Mouse (Mus musculus): Measurements from ENCODE around the gene Shroom3. TPM values are rescaled to one million over a fixed set of nuclear protein-coding genes. Genes with fewer than 3 reads are reported as not detected.
A peak's percentile ranks its signal among the peaks of the same experiment; 100 is the strongest.

Gene Shroom3
- polyA plus RNA-seq, 1 experiment from 2014 or later = 6.4 TPM

DNA sequence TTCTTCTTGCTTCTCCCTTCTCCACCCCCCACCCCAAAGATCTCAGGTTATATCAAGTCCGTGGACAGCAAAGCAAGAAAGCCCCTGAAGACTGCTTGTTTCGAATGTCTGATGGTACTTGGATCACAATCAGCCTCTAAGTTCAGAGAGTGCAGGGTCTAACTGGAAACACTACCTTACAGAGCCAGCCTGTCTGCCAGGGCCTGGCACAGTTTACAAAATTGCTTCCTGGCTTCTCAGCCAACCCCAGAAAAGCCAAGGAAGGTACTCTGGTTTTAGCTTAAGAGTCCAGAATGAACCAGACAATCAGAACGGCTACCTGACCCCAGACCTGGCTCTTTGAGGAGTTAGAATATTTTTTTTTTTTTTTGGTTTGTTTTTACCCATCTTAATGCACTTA is 159.6 kb downstream of the Shroom3 start:
- no peaks in the 10 kb centered on the region for H3K36me3 ChIP-seq (ENCODE audit: control insufficient read depth, insufficient read depth, low read length)
- H3K4me2 ChIP-seq (ENCODE audit: low read depth, low read length) = no peak overlapping the region
- WGBS = 60% methylated on average over 3 of the region's 3 CpGs
- H3K4me3 ChIP-seq (ENCODE audit: low read length) = no peak overlapping the region
- no peak overlapping the region for H3K9ac ChIP-seq (ENCODE audit: low read depth, low read length)
- ATAC-seq = no peak
- H3K27ac ChIP-seq (ENCODE audit: low read length) = peak overlapping the region; percentile 46
- no peaks in the 10 kb centered on the region for H3K27me3 ChIP-seq (replicated peaks; ENCODE audit: control insufficient read depth, insufficient read depth, low read length)
- H3K9me3 ChIP-seq (ENCODE audit: control insufficient read depth, low read length) = no peaks in the 10 kb centered on the region
- peaks cover 24% of the 10 kb centered on the region for H3K4me1 ChIP-seq (ENCODE audit: control insufficient read depth, insufficient read depth, low read length)

- 65% methylated on average over 20 of the region's 20 CpGs for WGBS
- Histone ChIP-seq H3K9me3 (ENCODE audit: control insufficient read depth, low read length) (no peaks in the 10 kb centered on the region), H3K4me3 (ENCODE audit: low read length) (no peak overlapping the region), H3K27ac (ENCODE audit: low read length) (peak overlapping the region; percentile 12; the same call in 1 of the 2 replicates), H3K27me3 (replicated peaks; ENCODE audit: control insufficient read depth, insufficient read depth, low read length) (no peaks in the 10 kb centered on the region), H3K4me1 (ENCODE audit: control insufficient read depth, insufficient read depth, low read length) (peaks cover 15% of the 10 kb centered on the region), H3K4me2 (ENCODE audit: low read depth, low read length) (no peak overlapping the region), H3K9ac (ENCODE audit: low read depth, low read length) (no peak overlapping the region), H3K36me3 (ENCODE audit: control insufficient read depth, insufficient read depth, low read length) (no peaks in the 10 kb centered on the region)
- ATAC-seq = no peak
Observed at GRCm38 (mm10) chr5:92843850-92844785, 160.9 kb downstream of the Shroom3 start.

DNA sequence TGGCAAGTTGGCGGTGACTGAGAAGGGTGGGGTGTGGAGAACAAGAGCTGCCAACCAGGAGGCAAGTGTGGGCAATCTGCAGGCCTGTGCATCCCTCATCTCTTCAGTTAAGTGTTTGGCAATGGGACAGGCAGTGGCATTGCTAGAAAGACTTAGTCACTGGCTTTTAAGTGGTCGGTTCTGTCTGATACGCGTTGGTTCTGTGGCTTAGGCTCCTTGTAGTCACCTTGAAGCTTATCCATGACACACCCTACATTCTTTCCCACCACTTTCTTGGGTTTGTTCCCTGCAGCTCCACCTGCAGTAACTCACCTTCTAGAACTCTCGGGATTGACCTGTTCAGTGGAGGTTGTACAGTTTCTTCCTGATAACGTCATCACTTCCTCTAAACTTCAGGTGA is 166.5 kb downstream of the Shroom3 start:
- peak; percentile 58; the same call in 1 of the 2 replicates for ATAC-seq

GRCm38 (mm10) chr5:92850925-92851324 is 167.7 kb downstream of the Shroom3 start:
- Histone ChIP-seq H3K4me1 (ENCODE audit: control insufficient read depth, insufficient read depth, low read length) (peaks cover 5% of the 10 kb centered on the region; the same call in 1 of the 2 replicates), H3K4me3 (ENCODE audit: low read length) (no peak overlapping the region), H3K36me3 (ENCODE audit: control insufficient read depth, insufficient read depth, low read length) (no peaks in the 10 kb centered on the region), H3K9ac (ENCODE audit: low read depth, low read length) (no peak overlapping the region), H3K27ac (ENCODE audit: low read length) (no peak overlapping the region), H3K4me2 (ENCODE audit: low read depth, low read length) (no peak overlapping the region), H3K27me3 (replicated peaks; ENCODE audit: control insufficient read depth, insufficient read depth, low read length) (no peaks in the 10 kb centered on the region), H3K9me3 (ENCODE audit: control insufficient read depth, low read length) (no peaks in the 10 kb centered on the region)
- 0 out of 2 replicates have a peak, but pooled peaks have one; percentile 5 for ATAC-seq
- 75% methylated on average over 3 of the region's 3 CpGs for WGBS

More for the DNA sequence above, 166.5 kb downstream of the Shroom3 start:
- Histone ChIP-seq H3K4me1 (ENCODE audit: control insufficient read depth, insufficient read depth, low read length) (0 out of 2 replicates have a peak, but pooled peaks cover 5% of the 10 kb centered on the region), H3K4me2 (ENCODE audit: low read depth, low read length) (no peak overlapping the region), H3K27ac (ENCODE audit: low read length) (no peak overlapping the region), H3K9ac (ENCODE audit: low read depth, low read length) (no peak overlapping the region), H3K9me3 (ENCODE audit: control insufficient read depth, low read length) (no peaks in the 10 kb centered on the region), H3K36me3 (ENCODE audit: control insufficient read depth, insufficient read depth, low read length) (no peaks in the 10 kb centered on the region), H3K27me3 (replicated peaks; ENCODE audit: control insufficient read depth, insufficient read depth, low read length) (no peaks in the 10 kb centered on the region), H3K4me3 (ENCODE audit: low read length) (no peak overlapping the region)
- WGBS = 79% methylated on average over 6 of the region's 6 CpGs

DNA sequence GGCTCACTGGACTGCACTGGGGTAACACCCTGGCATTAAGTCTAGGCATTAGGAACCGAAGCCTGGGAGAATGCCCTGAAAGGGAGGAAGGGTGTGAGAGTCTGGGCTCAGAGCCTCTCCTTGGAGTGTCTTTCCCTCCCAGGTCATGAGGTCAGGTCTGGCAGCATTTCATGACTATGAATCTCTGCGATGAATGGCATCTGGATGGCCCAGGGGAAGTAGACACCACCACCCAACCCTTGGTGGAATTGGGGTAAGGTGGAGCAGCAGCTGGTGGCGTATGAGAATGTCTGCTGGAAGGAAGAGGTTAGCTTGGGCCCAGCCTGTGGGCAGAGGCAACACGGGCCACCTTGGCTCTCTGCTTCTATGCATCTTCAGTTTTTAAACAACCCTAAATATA is 171.7 kb downstream of the Shroom3 start:
- 76% methylated on average over 4 of the region's 4 CpGs for WGBS
- Histone ChIP-seq H3K9me3 (ENCODE audit: control insufficient read depth, low read length) (no peaks in the 10 kb centered on the region), H3K4me2 (ENCODE audit: low read depth, low read length) (no peak overlapping the region), H3K9ac (ENCODE audit: low read depth, low read length) (no peak overlapping the region), H3K36me3 (ENCODE audit: control insufficient read depth, insufficient read depth, low read length) (no peaks in the 10 kb centered on the region), H3K27ac (ENCODE audit: low read length) (no peak overlapping the region), H3K4me1 (ENCODE audit: control insufficient read depth, insufficient read depth, low read length) (peaks cover 14% of the 10 kb centered on the region), H3K4me3 (ENCODE audit: low read length) (no peak overlapping the region), H3K27me3 (replicated peaks; ENCODE audit: control insufficient read depth, insufficient read depth, low read length) (no peaks in the 10 kb centered on the region)
- ATAC-seq = no peak

DNA sequence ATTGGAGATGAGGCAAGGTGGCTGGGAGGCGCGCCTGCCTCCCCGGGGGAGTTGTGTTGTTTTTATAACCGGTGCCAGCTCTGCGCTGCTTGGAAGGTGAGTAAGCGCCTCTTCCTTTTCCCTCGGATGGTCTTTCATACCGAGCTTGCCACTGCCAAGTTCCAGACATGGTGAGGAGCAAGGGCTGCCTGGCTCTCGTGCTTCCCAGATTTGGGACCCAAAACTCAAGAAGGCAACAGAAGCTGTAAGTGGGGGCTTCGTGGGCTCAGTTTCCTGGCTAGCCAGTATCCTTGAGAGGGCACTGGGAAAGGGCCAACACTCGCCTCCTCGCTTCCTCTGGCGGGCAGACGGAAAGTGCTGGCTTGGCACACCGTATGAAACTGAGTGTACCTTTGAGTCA is 173.1 kb downstream of the Shroom3 start:
- no peak overlapping the region for H3K27ac ChIP-seq (ENCODE audit: low read length)
- H3K27me3 ChIP-seq (replicated peaks; ENCODE audit: control insufficient read depth, insufficient read depth, low read length) = no peaks in the 10 kb centered on the region
- 46% methylated on average over 15 of the region's 15 CpGs for WGBS
- ATAC-seq = no peak
- no peak overlapping the region for H3K9ac ChIP-seq (ENCODE audit: low read depth, low read length)
- no peaks in the 10 kb centered on the region for H3K36me3 ChIP-seq (ENCODE audit: control insufficient read depth, insufficient read depth, low read length)
- no peak overlapping the region for H3K4me2 ChIP-seq (ENCODE audit: low read depth, low read length)
- peaks cover 9% of the 10 kb centered on the region for H3K4me1 ChIP-seq (ENCODE audit: control insufficient read depth, insufficient read depth, low read length)
- H3K9me3 ChIP-seq (ENCODE audit: control insufficient read depth, low read length) = no peaks in the 10 kb centered on the region
- no peak overlapping the region for H3K4me3 ChIP-seq (ENCODE audit: low read length)

GRCm38 (mm10) chr5:92857177-92857576 is 173.9 kb downstream of the Shroom3 start:
- H3K36me3 ChIP-seq (ENCODE audit: control insufficient read depth, insufficient read depth, low read length) = no peaks in the 10 kb centered on the region
- H3K27ac ChIP-seq (ENCODE audit: low read length) = no peak overlapping the region
- H3K9ac ChIP-seq (ENCODE audit: low read depth, low read length) = no peak overlapping the region
- no peaks in the 10 kb centered on the region for H3K9me3 ChIP-seq (ENCODE audit: control insufficient read depth, low read length)
- WGBS = 66% methylated on average over 7 of the region's 7 CpGs
- no peak for ATAC-seq
- H3K4me1 ChIP-seq (ENCODE audit: control insufficient read depth, insufficient read depth, low read length) = peaks cover 9% of the 10 kb centered on the region
- H3K4me3 ChIP-seq (ENCODE audit: low read length) = no peak overlapping the region
- no peaks in the 10 kb centered on the region for H3K27me3 ChIP-seq (replicated peaks; ENCODE audit: control insufficient read depth, insufficient read depth, low read length)
- no peak overlapping the region for H3K4me2 ChIP-seq (ENCODE audit: low read depth, low read length)

DNA sequence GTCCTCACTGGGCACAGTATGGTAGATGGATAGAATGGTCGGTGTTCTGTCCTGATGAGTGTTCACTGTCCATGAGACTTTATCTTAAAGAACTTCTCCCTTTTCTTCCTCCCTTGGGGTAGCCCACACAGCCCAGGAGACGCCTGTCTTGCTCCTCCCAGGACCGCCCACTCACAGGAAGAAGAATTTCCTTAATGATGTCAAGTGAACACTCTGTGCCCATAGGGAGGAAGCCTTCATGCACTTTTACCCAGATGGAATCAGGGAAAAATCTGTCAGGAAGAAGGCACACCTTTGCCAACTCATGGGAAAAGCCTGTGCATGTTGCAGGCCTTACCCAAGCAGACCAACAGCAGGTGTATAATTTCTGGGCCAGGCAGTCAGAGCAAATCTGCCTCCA is 174.9 kb downstream of the Shroom3 start:
- ATAC-seq = no peak
- Histone ChIP-seq H3K4me3 (ENCODE audit: low read length) (no peak overlapping the region), H3K4me1 (ENCODE audit: control insufficient read depth, insufficient read depth, low read length) (peaks cover 9% of the 10 kb centered on the region), H3K9me3 (ENCODE audit: control insufficient read depth, low read length) (no peaks in the 10 kb centered on the region), H3K36me3 (ENCODE audit: control insufficient read depth, insufficient read depth, low read length) (no peaks in the 10 kb centered on the region), H3K4me2 (ENCODE audit: low read depth, low read length) (no peak overlapping the region), H3K27ac (ENCODE audit: low read length) (no peak overlapping the region), H3K9ac (ENCODE audit: low read depth, low read length) (no peak overlapping the region), H3K27me3 (replicated peaks; ENCODE audit: control insufficient read depth, insufficient read depth, low read length) (no peaks in the 10 kb centered on the region)
- WGBS = 87% methylated on average over 3 of the region's 3 CpGs

GRCm38 (mm10) chr5:92858576-92858975 is 175.3 kb downstream of the Shroom3 start:
- Histone ChIP-seq H3K9ac (ENCODE audit: low read depth, low read length) (no peak overlapping the region), H3K9me3 (ENCODE audit: control insufficient read depth, low read length) (no peaks in the 10 kb centered on the region), H3K4me1 (ENCODE audit: control insufficient read depth, insufficient read depth, low read length) (peaks cover 9% of the 10 kb centered on the region), H3K27ac (ENCODE audit: low read length) (no peak overlapping the region), H3K4me3 (ENCODE audit: low read length) (no peak overlapping the region), H3K4me2 (ENCODE audit: low read depth, low read length) (no peak overlapping the region), H3K27me3 (replicated peaks; ENCODE audit: control insufficient read depth, insufficient read depth, low read length) (no peaks in the 10 kb centered on the region), H3K36me3 (ENCODE audit: control insufficient read depth, insufficient read depth, low read length) (no peaks in the 10 kb centered on the region)
- ATAC-seq = no peak
- WGBS = 94% methylated on average over 4 of the region's 4 CpGs

All from intestine, embryonic 16.5 days (tissue).